Mouse (Mus musculus) limb, embryonic 14.5 days (tissue): Measurements from ENCODE around the gene Eid2b. TPM values are rescaled to one million over a fixed set of nuclear protein-coding genes. Genes with fewer than 3 reads are reported as not detected.

Source experiments
- ATAC-seq: fragments of 200-750 bp; cut with Nextera tagmentation; 2 replicates; pipeline ENCODE4 v1.8.0; 2017; ENCODE audit warnings: low read depth, moderate number of reproducible peaks, moderate TSS enrichment; ENCODE audit not compliant: low FRiP score
- DNase-seq: peaks from one replicate; pipeline ENCODE4 v3.0.0-alpha.2; 2015; ENCODE audit warnings: low spot score
- H3K27ac ChIP-seq: fragments of 300-500 bp; sonication (generic); replicated peaks from 2 replicates; pipeline ENCODE4 v1.5.1; 2014; ENCODE audit warnings: low read depth, mild to moderate bottlenecking, low read length, moderate library complexity, mixed read lengths
- H3K27me3 ChIP-seq: fragments of 300-500 bp; sonication (generic); 2 replicates; pipeline ENCODE4 v1.6.1; 2014; ENCODE audit warnings: low read length, mixed read lengths; ENCODE audit not compliant: control insufficient read depth, insufficient read depth
- H3K36me3 ChIP-seq: fragments of 300-500 bp; sonication (generic); 2 replicates; pipeline ENCODE4 v1.6.1; 2014; ENCODE audit warnings: mild to moderate bottlenecking, low read length, moderate library complexity, mixed read lengths; ENCODE audit not compliant: control insufficient read depth, insufficient read depth
- H3K4me1 ChIP-seq: fragments of 300-500 bp; sonication (generic); 2 replicates; pipeline ENCODE4 v1.6.1; 2014; ENCODE audit warnings: antibody characterized with exemption, low read length, mixed read lengths; ENCODE audit not compliant: control insufficient read depth, insufficient read depth
- H3K4me2 ChIP-seq: fragments of 300-500 bp; sonication (generic); replicated peaks from 2 replicates; pipeline ENCODE4 v1.6.1; 2014; ENCODE audit warnings: low read depth, mild to moderate bottlenecking, low read length, moderate library complexity; ENCODE audit not compliant: severe bottlenecking
- H3K4me3 ChIP-seq: fragments of 300-500 bp; sonication (generic); replicated peaks from 2 replicates; pipeline ENCODE4 v1.5.1; 2014; ENCODE audit warnings: low read length
- H3K9ac ChIP-seq: fragments of 300-500 bp; sonication (generic); 2 replicates; pipeline ENCODE4 v1.6.1; 2014; ENCODE audit warnings: mild to moderate bottlenecking, low read depth, low read length, moderate library complexity; ENCODE audit not compliant: severe bottlenecking
- H3K9me3 ChIP-seq: fragments of 300-500 bp; sonication (generic); 2 replicates; pipeline ENCODE4 v1.6.1; 2016; ENCODE audit warnings: low read length; ENCODE audit not compliant: control insufficient read depth
- POLR2A ChIP-seq: fragments of 200-500 bp; IDR thresholded peaks from 2 replicates; pipeline ENCODE4 v1.8.0; 2012; ENCODE audit warnings: inconsistent platforms, mild to moderate bottlenecking, moderate library complexity, borderline replicate concordance; ENCODE audit not compliant: insufficient read depth, insufficient read length; ENCODE audit errors: extremely low read depth
- WGBS: fragments of 180-500 bp; shearing (Covaris S2); extraction: QIAGEN DNeasy Blood & Tissue Kit; methylation state at CpG from one replicate; pipeline ENCODE4 v1.1.7; 2014; 5-methylcytosine and 5-hydroxymethylcytosine counted together
- polyA plus RNA-seq, 2 experiments: library from polyadenylated mRNA; depleted of rRNA in 1 of 2; stranded (reverse) in 1 of 2; unstranded in 1 of 2; fragments of >200 nt; fragmentation: Nextera tagmentation in 1 of 2; extraction: Ambion mirVana in 1 of 2; gene quantifications; 2 replicates each; pipeline versions ENCODE4 v1.2.1 to v1.2.3; 2012 to 2014

Eid2b gene
- polyA plus RNA-seq, 2 experiments, result 14.3 to 15.4 TPM

GRCm38 (mm10) chr7:28301616-28302433 lies 24.3 kb downstream of the Eid2b start, which contains the start of gene Dll3:
Dll3 (minus strand) TSS chr7:28302238.
- Histone ChIP-seq H3K9ac (peak within 1 kb of the TSS; percentile 34; the same call in 1 of the 2 replicates), H3K36me3 (peaks cover 21% of the 10 kb centered on the region), H3K9me3 (no peaks in the 10 kb centered on the region), H3K4me3 (peak within 1 kb of the TSS; percentile 29), H3K27ac (no peak within 1 kb of the TSS), H3K27me3 (peaks cover 35% of the 10 kb centered on the region), H3K4me1 (no peaks in the 10 kb centered on the region; the same call in 1 of the 2 replicates), H3K4me2 (peak within 1 kb of the TSS; percentile 58)
- ATAC-seq, result 0 out of 2 replicates have a peak, but pooled peaks have one; percentile 45
- DNase-seq, result peak; percentile 26
- TF ChIP-seq POLR2A, result no peak
- under 1% methylated on average over 30 of the region's 30 CpGs for WGBS

GRCm38 (mm10) chr7:28305641-28306040 lies 28.1 kb downstream of the Eid2b start:
- DNase-seq, result no peak
- WGBS, result 92% methylated on average over 10 of the region's 10 CpGs

GRCm38 (mm10) chr7:28306216-28306615 lies 28.7 kb downstream of the Eid2b start:
- WGBS, result 96% methylated on average over 8 of the region's 8 CpGs
- ATAC-seq (no peak), DNase-seq (no peak)
- no peaks in the 10 kb centered on the region for H3K9me3 ChIP-seq
- no peak overlapping the region for H3K4me3 ChIP-seq
- peaks cover 58% of the 10 kb centered on the region for H3K36me3 ChIP-seq
- no peak overlapping the region for H3K27ac ChIP-seq
- no peak for TF ChIP-seq POLR2A
- peaks cover 7% of the 10 kb centered on the region for H3K27me3 ChIP-seq
- H3K4me2 ChIP-seq, result no peak overlapping the region
- H3K9ac ChIP-seq, result no peak overlapping the region
- peaks cover 5% of the 10 kb centered on the region; the same call in 1 of the 2 replicates for H3K4me1 ChIP-seq

More at GRCm38 (mm10) chr7:28305641-28306040, 28.1 kb downstream of the Eid2b start:
- no peak overlapping the region for H3K4me2 ChIP-seq
- H3K27ac ChIP-seq, result no peak overlapping the region
- no peak for TF ChIP-seq POLR2A
- peaks cover 58% of the 10 kb centered on the region for H3K36me3 ChIP-seq
- no peak for ATAC-seq
- H3K9ac ChIP-seq, result no peak overlapping the region
- no peaks in the 10 kb centered on the region for H3K9me3 ChIP-seq
- peaks cover 13% of the 10 kb centered on the region for H3K27me3 ChIP-seq
- no peaks in the 10 kb centered on the region; the same call in 1 of the 2 replicates for H3K4me1 ChIP-seq
- no peak overlapping the region for H3K4me3 ChIP-seq

- peaks cover 64% of the 10 kb centered on the region for H3K36me3 ChIP-seq
- no peak overlapping the region for H3K9ac ChIP-seq
- WGBS, result 39% methylated on average over 9 of the region's 9 CpGs
- DNase-seq (no peak), ATAC-seq (no peak)
- H3K27ac ChIP-seq, result no peak overlapping the region
- no peak overlapping the region for H3K4me3 ChIP-seq
- peaks cover 5% of the 10 kb centered on the region for H3K4me1 ChIP-seq
- no peak for TF ChIP-seq POLR2A
- no peaks in the 10 kb centered on the region for H3K27me3 ChIP-seq
- H3K9me3 ChIP-seq, result no peaks in the 10 kb centered on the region
- H3K4me2 ChIP-seq, result no peak overlapping the region
Measured at GRCm38 (mm10) chr7:28309737-28310136, 32.2 kb downstream of the Eid2b start.

GRCm38 (mm10) chr7:28311151-28311925 lies 33.8 kb downstream of the Eid2b start:
- TF ChIP-seq POLR2A, result no peak
- peaks cover 64% of the 10 kb centered on the region for H3K36me3 ChIP-seq

More at GRCm38 (mm10) chr7:28311151-28311925, 33.8 kb downstream of the Eid2b start:
- Histone ChIP-seq H3K4me3 (peak overlapping the region; percentile 95), H3K27me3 (no peaks in the 10 kb centered on the region), H3K9ac (peak overlapping the region; percentile 85), H3K4me1 (peaks cover 5% of the 10 kb centered on the region), H3K4me2 (peak overlapping the region; percentile 85), H3K9me3 (no peaks in the 10 kb centered on the region), H3K27ac (peak overlapping the region; percentile 55; the same call in 1 of the 2 replicates)
- ATAC-seq (peak; percentile 54), DNase-seq (no peak)
- WGBS, result 7% methylated on average over 35 of the region's 35 CpGs
